Mouse (Mus musculus) layer of hippocampus, postnatal 10 days (tissue): ENCODE measurements around the gene Prkcq. TPM values are rescaled to one million over a fixed set of nuclear protein-coding genes. Genes with fewer than 3 reads are reported as not detected.
"Not testable (repeated sequence)": the region's sequence is repeated elsewhere in the genome, so short reads cannot be mapped to it uniquely, and the experiment has no call there.

ENCODE experiments used
- DNase-seq, 2 experiments: peaks; one replicate each; pipeline ENCODE4 v3.0.0; 2021; ENCODE audit warnings: low spot score in 2 of 2
- total RNA-seq, 2 experiments: library from RNA; stranded (reverse); gene quantifications; 2 replicates each; pipeline ENCODE4 v1.2.3; 2021

The Prkcq gene
- total RNA-seq, 2 experiments from 2014 or later, result 11.6 to 11.7 TPM

- DNase-seq, result peak; percentile 85 to 92
Measured at GRCm38 (mm10) chr2:11288531-11288846, 116.6 kb downstream of the Prkcq start.

- no peak for DNase-seq
Measured at GRCm38 (mm10) chr2:11290931-11291330, 119.0 kb downstream of the Prkcq start.

- no peak for DNase-seq
Measured at GRCm38 (mm10) chr2:11291570-11292405, 119.9 kb downstream of the Prkcq start.

GRCm38 (mm10) chr2:11293144-11293543, 121.2 kb downstream of the Prkcq start:
- no peak for DNase-seq

- DNase-seq, result no peak
Measured at GRCm38 (mm10) chr2:11294643-11295191, 122.8 kb downstream of the Prkcq start.

GRCm38 (mm10) chr2:11298811-11299210, 126.9 kb downstream of the Prkcq start:
- DNase-seq, result no peak

- DNase-seq, result no peak
Measured at GRCm38 (mm10) chr2:11299366-11299765, 127.5 kb downstream of the Prkcq start.

GRCm38 (mm10) chr2:11300362-11300761, 128.5 kb downstream of the Prkcq start:
- DNase-seq, result no peak

GRCm38 (mm10) chr2:11320241-11320640, 148.3 kb downstream of the Prkcq start:
- peak; percentile 40 to 55 for DNase-seq

GRCm38 (mm10) chr2:11322396-11322795, 150.5 kb downstream of the Prkcq start:
- DNase-seq, result no peak

- DNase-seq, result no peak
Measured at GRCm38 (mm10) chr2:11327280-11327679, 155.4 kb downstream of the Prkcq start.

GRCm38 (mm10) chr2:11329407-11330224, 157.7 kb downstream of the Prkcq start:
- no peak for DNase-seq

GRCm38 (mm10) chr2:11331528-11332446, 159.9 kb downstream of the Prkcq start:
- peak; percentile 72 to 73 for DNase-seq

GRCm38 (mm10) chr2:11332469-11332868, 160.6 kb downstream of the Prkcq start:
- no peak for DNase-seq

GRCm38 (mm10) chr2:11333301-11334017, 161.6 kb downstream of the Prkcq start:
- peak; percentile 22 to 39 for DNase-seq

GRCm38 (mm10) chr2:11336320-11336719, 164.4 kb downstream of the Prkcq start:
- no peak for DNase-seq

GRCm38 (mm10) chr2:11338931-11339839, 167.3 kb downstream of the Prkcq start:
- no peak for DNase-seq

- DNase-seq, result no peak
Measured at GRCm38 (mm10) chr2:11344691-11345090, 172.8 kb downstream of the Prkcq start.

GRCm38 (mm10) chr2:11346419-11346818, 174.5 kb downstream of the Prkcq start:
- DNase-seq, result not testable (repeated sequence)
